Mouse (Mus musculus) right cerebral cortex, adult 18-20 months (tissue): ENCODE results near the gene Lrrc4c.

Source experiments
- DNase-seq: peaks from one replicate; pipeline ENCODE4 v3.0.0; 2022; ENCODE audit warnings: mixed read lengths

Gene Lrrc4c

DNA sequence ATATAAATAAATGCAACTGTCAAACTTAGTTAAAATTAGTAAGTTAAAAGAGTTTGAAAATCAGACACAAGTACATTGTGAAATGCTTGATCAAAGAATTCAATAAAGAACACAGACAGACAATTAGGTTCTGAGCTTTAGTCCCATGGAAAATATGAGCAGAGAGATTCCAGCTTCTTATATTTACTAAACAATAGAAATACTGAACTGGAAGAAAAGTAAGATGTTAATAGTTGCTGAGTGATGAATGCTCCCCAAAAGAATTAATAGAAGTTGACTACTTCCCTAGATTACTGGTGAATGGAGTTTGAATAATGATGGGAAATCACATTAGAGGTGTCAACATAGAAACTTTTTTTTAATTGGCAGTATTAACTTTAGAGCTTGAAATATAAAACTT lies 1323.7 kb downstream of the Lrrc4c start:
- no peak for DNase-seq

DNA sequence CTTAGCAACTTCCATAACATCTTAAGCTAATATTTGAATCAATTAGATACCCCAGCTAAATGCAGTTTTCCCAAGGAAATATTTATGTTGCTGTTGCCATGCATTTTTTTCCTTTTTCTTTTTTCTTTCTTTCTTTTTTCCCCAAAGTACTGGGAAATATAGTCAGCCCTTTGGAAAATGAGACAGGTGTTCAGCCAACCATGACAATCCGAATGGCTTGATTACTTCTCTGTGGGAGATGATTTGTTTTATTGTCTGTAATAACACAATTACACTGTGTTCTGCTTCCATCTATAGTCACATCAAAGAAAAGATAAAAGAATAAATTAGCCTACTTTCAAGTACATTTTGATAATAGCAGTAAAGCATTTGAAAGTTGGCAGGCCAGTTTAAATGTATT lies 1334.7 kb downstream of the Lrrc4c start:
- DNase-seq = no peak
